Mouse (Mus musculus) liver, postnatal 0 days (tissue): ENCODE results near the gene Ldhb. TPM values are rescaled to one million over a fixed set of nuclear protein-coding genes. Genes with fewer than 3 reads are reported as not detected.

Experiments used
- ATAC-seq: fragments of 200-750 bp; cut with Nextera tagmentation; 2 replicates; pipeline ENCODE4 v1.8.0; 2017; ENCODE audit warnings: mild to moderate bottlenecking, moderate library complexity
- DNase-seq: peaks from one replicate; pipeline ENCODE4 v3.0.0-alpha.2; 2016
- H3K27ac ChIP-seq: fragments of 300-500 bp; sonication (generic); 2 replicates; pipeline ENCODE4 v1.5.1; 2014; ENCODE audit warnings: antibody characterized with exemption, moderate library complexity, mild to moderate bottlenecking, low read depth
- H3K27me3 ChIP-seq: fragments of 300-500 bp; sonication (generic); 2 replicates; pipeline ENCODE4 v1.6.1; 2014; ENCODE audit warnings: low read length, control low read depth, mixed read lengths; ENCODE audit not compliant: insufficient read depth
- H3K36me3 ChIP-seq: fragments of 300-500 bp; sonication (generic); replicated peaks from 2 replicates; pipeline ENCODE4 v1.6.1; 2014; ENCODE audit warnings: mild to moderate bottlenecking, control low read depth, low read length, moderate library complexity, mixed read lengths; ENCODE audit not compliant: insufficient read depth
- H3K4me1 ChIP-seq: fragments of 300-500 bp; sonication (generic); 2 replicates; pipeline ENCODE4 v1.6.1; 2014; ENCODE audit warnings: antibody characterized with exemption, mild to moderate bottlenecking, control low read depth; ENCODE audit not compliant: insufficient read depth
- H3K4me2 ChIP-seq: fragments of 300-500 bp; sonication (generic); 2 replicates; pipeline ENCODE4 v1.6.1; 2014; ENCODE audit warnings: low read depth, mild to moderate bottlenecking, low read length, moderate library complexity, mixed read lengths
- H3K4me3 ChIP-seq: fragments of 300-500 bp; sonication (generic); 2 replicates; pipeline ENCODE4 v1.5.1; 2014; ENCODE audit warnings: low read depth, low read length
- H3K9ac ChIP-seq: fragments of 300-500 bp; sonication (generic); replicated peaks from 2 replicates; pipeline ENCODE4 v1.6.1; 2014; ENCODE audit warnings: mild to moderate bottlenecking, moderate library complexity
- H3K9me3 ChIP-seq: fragments of 300-500 bp; sonication (generic); 2 replicates; pipeline ENCODE4 v1.6.1; 2016; ENCODE audit warnings: mild to moderate bottlenecking, control low read depth, low read length, mixed read lengths
- CTCF ChIP-seq: sonication (generic); IDR thresholded peaks from 2 replicates; pipeline ENCODE4 v1.5.1; 2016; ENCODE audit warnings: antibody characterized with exemption, low read depth
- EP300 ChIP-seq: IDR thresholded peaks from 2 replicates; pipeline ENCODE4 v1.6.1; 2016; ENCODE audit warnings: antibody characterized with exemption, low read depth, mild to moderate bottlenecking
- WGBS: fragments of 180-500 bp; shearing (Covaris S2); extraction: QIAGEN DNeasy Blood & Tissue Kit; methylation state at CpG from one replicate; pipeline ENCODE4 v1.1.7; 2014; ENCODE audit not compliant: insufficient replicate concordance; 5-methylcytosine and 5-hydroxymethylcytosine counted together
- polyA plus RNA-seq: library from polyadenylated mRNA; unstranded; fragments of >200 nt; fragmentation: Nextera tagmentation; extraction: Ambion mirVana; gene quantifications from 2 replicates; pipeline ENCODE4 v1.2.1, GENCODE M21; 2015

Ldhb gene
- polyA plus RNA-seq, 1 experiment from 2014 or later: 12.9 TPM

DNA sequence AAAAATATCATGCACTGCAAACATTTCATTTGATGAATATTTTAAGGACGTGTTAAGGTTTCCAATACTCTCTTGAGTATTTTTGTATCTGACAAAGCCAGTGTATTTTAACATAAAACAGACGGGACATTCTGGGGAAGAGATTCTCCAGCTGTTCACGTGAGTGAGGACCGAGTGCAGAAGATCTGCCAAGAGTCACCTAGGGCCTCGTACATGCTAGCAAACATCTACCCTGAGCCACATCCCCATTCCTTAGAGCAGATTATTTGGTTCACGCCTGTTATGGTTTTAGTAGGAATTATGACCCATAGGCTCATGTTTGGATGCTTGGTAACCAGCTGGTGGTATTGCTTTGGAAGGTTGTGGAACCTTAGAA, 35.0 kb upstream of the Ldhb start:
- no peak overlapping the region for H3K9ac ChIP-seq
- no peaks in the 10 kb centered on the region for H3K27me3 ChIP-seq
- no peaks in the 10 kb centered on the region for H3K9me3 ChIP-seq
- H3K27ac ChIP-seq: no peak overlapping the region
- H3K4me1 ChIP-seq: no peaks in the 10 kb centered on the region
- WGBS: 85% methylated on average over 6 of the region's 6 CpGs
- H3K4me2 ChIP-seq: no peak overlapping the region
- ATAC-seq (no peak), DNase-seq (no peak)
- H3K4me3 ChIP-seq: no peak overlapping the region
- TF ChIP-seq CTCF (no peak), EP300 (no peak)
- no peaks in the 10 kb centered on the region for H3K36me3 ChIP-seq

DNA sequence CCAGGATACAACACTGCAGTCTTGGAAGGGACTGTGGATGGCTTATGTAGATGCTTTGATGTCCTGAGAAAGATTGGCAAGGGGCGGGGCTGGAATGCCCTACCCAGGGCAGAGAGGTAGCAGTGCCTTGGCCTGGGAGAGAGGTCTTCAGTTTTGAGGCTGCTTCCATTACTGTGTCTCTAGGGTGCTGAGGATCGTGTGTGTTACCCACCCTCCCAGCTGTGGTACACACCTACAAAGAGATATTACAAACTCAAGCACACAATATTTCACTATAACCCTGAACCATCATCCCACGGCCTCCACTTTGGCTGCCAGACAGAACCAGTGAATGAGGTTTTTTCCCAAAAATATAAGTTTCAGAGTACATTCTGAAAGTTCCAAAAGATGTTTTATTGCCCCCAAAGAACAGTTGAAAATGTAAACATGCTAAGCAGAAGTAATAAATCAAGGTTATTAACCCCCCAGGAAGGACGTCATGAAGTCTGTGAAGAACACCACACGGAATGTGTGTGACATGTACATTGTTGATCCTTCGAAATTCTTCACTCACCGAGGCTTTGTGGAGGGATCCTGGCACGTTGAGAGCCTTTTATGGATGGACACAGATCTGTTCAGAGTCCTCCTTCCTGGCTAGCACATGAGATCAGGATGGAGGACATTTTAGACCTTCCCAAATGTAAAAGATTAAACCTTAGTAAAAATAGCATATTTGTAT, 34.5 kb upstream of the Ldhb start:
- no peaks in the 10 kb centered on the region for H3K9me3 ChIP-seq
- no peaks in the 10 kb centered on the region for H3K27me3 ChIP-seq
- H3K9ac ChIP-seq: no peak overlapping the region
- no peak overlapping the region for H3K4me3 ChIP-seq
- no peak for DNase-seq
- H3K4me2 ChIP-seq: no peak overlapping the region
- H3K27ac ChIP-seq: no peak overlapping the region
- no peaks in the 10 kb centered on the region for H3K36me3 ChIP-seq
- no peak for ATAC-seq
- WGBS: 72% methylated on average over 8 of the region's 8 CpGs
- TF ChIP-seq CTCF: no peak
- H3K4me1 ChIP-seq: no peaks in the 10 kb centered on the region

DNA sequence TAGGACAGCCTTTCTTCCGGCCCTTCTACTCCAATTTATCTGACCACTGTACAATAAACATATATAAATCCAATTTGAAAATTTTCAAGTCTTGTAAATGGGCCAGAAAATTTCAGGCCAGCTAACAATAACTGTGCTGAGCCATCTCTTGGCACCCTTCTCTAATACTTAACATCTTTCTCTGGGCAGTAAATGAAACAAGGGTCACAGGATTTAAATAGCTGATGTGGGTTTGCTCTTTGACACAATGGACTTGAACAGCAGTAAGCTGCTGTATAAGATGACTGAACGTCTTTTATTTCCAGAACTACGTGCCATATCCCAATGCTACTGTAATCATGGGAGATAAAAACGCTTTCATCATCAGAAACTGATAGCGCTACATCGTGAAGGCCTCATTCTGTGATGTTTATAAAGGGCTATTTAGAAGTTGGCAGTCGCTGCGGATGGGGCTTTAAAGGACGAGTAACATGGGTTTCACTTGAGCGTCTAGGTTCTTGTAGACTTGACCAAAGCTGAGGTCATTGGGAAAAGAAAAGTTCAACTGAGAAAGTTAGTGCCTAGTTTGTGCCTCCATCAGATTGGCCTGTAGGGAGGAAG, 32.9 kb upstream of the Ldhb start:
- ATAC-seq (no peak), DNase-seq (no peak)
- 79% methylated on average over 10 of the region's 10 CpGs for WGBS
- Histone ChIP-seq H3K4me1 (no peaks in the 10 kb centered on the region), H3K4me2 (no peak overlapping the region), H3K27ac (no peak overlapping the region), H3K9me3 (no peaks in the 10 kb centered on the region), H3K9ac (no peak overlapping the region), H3K27me3 (no peaks in the 10 kb centered on the region), H3K36me3 (no peaks in the 10 kb centered on the region), H3K4me3 (no peak overlapping the region)
- TF ChIP-seq EP300 (no peak), CTCF (no peak)

DNA sequence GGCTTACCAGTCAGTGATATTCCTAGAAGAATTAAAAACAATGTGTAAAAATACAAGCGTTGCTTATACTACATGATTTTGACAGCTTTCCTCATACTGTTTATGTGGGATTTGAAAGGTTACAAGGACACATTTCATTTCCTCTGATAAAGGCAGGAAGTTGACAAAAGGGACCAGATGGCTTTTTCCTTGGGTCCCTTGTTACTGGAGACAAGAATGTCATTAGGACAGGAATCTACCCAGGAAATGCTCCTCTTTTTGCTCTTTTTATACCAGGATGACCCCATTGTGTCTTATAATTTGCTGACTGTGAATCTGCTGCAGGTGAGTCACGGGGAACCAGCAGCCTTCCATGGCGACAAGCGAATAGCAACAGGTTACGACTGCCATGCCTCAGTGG, 32.4 kb upstream of the Ldhb start:
- Histone ChIP-seq H3K9me3 (no peaks in the 10 kb centered on the region), H3K27ac (peak overlapping the region; percentile 51; the same call in 1 of the 2 replicates), H3K4me2 (no peak overlapping the region), H3K36me3 (no peaks in the 10 kb centered on the region), H3K9ac (no peak overlapping the region), H3K4me3 (no peak overlapping the region), H3K4me1 (no peaks in the 10 kb centered on the region), H3K27me3 (no peaks in the 10 kb centered on the region)
- ATAC-seq (peak; percentile 26), DNase-seq (no peak)
- 79% methylated on average over 5 of the region's 5 CpGs for WGBS
- TF ChIP-seq EP300 (peak; percentile 60), CTCF (no peak)

DNA sequence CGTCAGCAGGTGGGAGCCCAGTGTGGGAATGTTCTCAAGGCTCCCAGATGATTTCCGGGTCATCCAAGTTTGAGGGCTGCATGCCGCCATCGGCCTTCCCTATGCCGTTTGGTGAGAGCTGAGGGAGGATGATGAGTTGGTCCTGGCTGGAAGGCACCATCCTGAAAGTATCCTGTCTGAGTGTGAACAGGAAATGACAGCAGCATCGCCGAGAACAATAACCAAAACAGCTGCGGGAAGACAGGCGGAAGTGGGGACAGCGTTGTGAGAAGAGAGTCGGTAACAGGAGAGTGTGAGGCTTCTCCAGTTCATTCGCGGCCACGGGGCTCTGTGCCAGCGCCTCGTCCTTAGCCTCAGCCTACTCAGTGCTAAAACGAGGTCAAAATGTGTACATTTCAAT, 30.7 kb upstream of the Ldhb start:
- 53% methylated on average over 17 of the region's 17 CpGs for WGBS
- H3K27ac ChIP-seq: no peak overlapping the region

DNA sequence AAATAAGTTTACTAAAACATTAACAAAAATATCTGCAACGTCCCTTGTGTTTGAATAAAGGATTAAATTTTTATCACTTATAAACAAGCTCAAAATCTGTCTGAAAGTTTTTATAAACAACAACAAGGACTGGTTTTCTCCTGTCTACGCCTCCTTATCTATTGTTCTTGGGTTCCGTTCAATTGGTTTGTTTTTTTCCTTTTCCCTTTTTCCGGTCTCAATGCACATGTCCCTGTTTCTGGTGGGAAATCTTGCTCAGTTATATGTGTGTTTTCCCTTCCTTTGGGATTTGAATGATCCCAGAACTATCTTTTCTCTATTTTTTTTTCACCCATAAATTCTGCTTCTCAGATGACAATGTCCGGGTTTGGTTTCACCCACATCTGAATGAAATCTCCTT, 25.7 kb upstream of the Ldhb start:
- whole genome bisulfite sequencing: 78% methylated on average over 5 of the region's 5 CpGs

More for the DNA sequence above, 30.7 kb upstream of the Ldhb start:
- Histone ChIP-seq H3K27me3 (no peaks in the 10 kb centered on the region), H3K9me3 (no peaks in the 10 kb centered on the region), H3K9ac (no peak overlapping the region), H3K4me3 (no peak overlapping the region), H3K4me1 (no peaks in the 10 kb centered on the region), H3K36me3 (no peaks in the 10 kb centered on the region), H3K4me2 (no peak overlapping the region)
- DNase-seq (peak; percentile 45), ATAC-seq (peak; percentile 79)
- TF ChIP-seq EP300 (peak; percentile 57), CTCF (no peak)

More for the DNA sequence above, 25.7 kb upstream of the Ldhb start:
- H3K9me3 ChIP-seq: no peaks in the 10 kb centered on the region
- H3K4me3 ChIP-seq: no peak overlapping the region
- no peaks in the 10 kb centered on the region for H3K36me3 ChIP-seq
- H3K4me1 ChIP-seq: peaks cover 14% of the 10 kb centered on the region; the same call in 1 of the 2 replicates
- TF ChIP-seq CTCF: no peak
- TF ChIP-seq EP300: no peak
- H3K27ac ChIP-seq: no peak overlapping the region
- no peak overlapping the region for H3K9ac ChIP-seq
- no peak overlapping the region for H3K4me2 ChIP-seq
- no peak for DNase-seq
- no peak for ATAC-seq
- H3K27me3 ChIP-seq: no peaks in the 10 kb centered on the region
